Mouse (Mus musculus) liver, embryonic 16.5 days (tissue): ENCODE data around the gene Tfap2e. TPM values are rescaled to one million over a fixed set of nuclear protein-coding genes. Genes with fewer than 3 reads are reported as not detected.
A peak's percentile ranks its signal among the peaks of the same experiment; 100 is the strongest.

Source experiments
- ATAC-seq: fragments of 200-750 bp; cut with Nextera tagmentation; 2 replicates; pipeline ENCODE4 v1.8.0; 2017; ENCODE audit warnings: low read depth, mild to moderate bottlenecking, moderate number of reproducible peaks, moderate library complexity
- H3K27ac ChIP-seq: fragments of 300-500 bp; sonication (generic); 2 replicates; pipeline ENCODE4 v1.5.1; 2014; ENCODE audit warnings: mild to moderate bottlenecking, low read length
- H3K27me3 ChIP-seq: fragments of 300-500 bp; sonication (generic); 2 replicates; pipeline ENCODE4 v1.6.1; 2014; ENCODE audit warnings: low read depth, low read length, mixed read lengths; ENCODE audit not compliant: control insufficient read depth, insufficient read depth
- H3K36me3 ChIP-seq: fragments of 300-500 bp; sonication (generic); 2 replicates; pipeline ENCODE4 v1.6.1; 2014; ENCODE audit warnings: mild to moderate bottlenecking; ENCODE audit not compliant: control insufficient read depth, insufficient read depth
- H3K4me1 ChIP-seq: fragments of 300-500 bp; sonication (generic); 2 replicates; pipeline ENCODE4 v1.6.1; 2014; ENCODE audit warnings: low read depth, low read length, mixed read lengths; ENCODE audit not compliant: control insufficient read depth
- H3K4me2 ChIP-seq: fragments of 300-500 bp; sonication (generic); 2 replicates; pipeline ENCODE4 v1.6.1; 2014; ENCODE audit warnings: low read depth, low read length, mixed read lengths
- H3K4me3 ChIP-seq: fragments of 300-500 bp; sonication (generic); 2 replicates; pipeline ENCODE4 v1.5.1; 2014; ENCODE audit warnings: low read depth, mild to moderate bottlenecking, low read length
- H3K9ac ChIP-seq: fragments of 300-500 bp; sonication (generic); 2 replicates; pipeline ENCODE4 v1.6.1; 2014; ENCODE audit warnings: low read depth, low read length
- H3K9me3 ChIP-seq: fragments of 300-500 bp; sonication (generic); replicated peaks from 2 replicates; pipeline ENCODE4 v1.6.1; 2016; ENCODE audit warnings: low read length; ENCODE audit not compliant: control insufficient read depth
- WGBS: fragments of 180-500 bp; shearing (Covaris S2); extraction: QIAGEN DNeasy Blood & Tissue Kit; methylation state at CpG from one replicate; pipeline ENCODE4 v1.1.7; 2014; ENCODE audit not compliant: insufficient replicate concordance; 5-methylcytosine and 5-hydroxymethylcytosine counted together
- polyA plus RNA-seq: library from polyadenylated mRNA; unstranded; fragments of >200 nt; fragmentation: Nextera tagmentation; extraction: Ambion mirVana; gene quantifications from 2 replicates; pipeline ENCODE4 v1.2.1, GENCODE M21; 2015

Gene Tfap2e
- polyA plus RNA-seq, 1 experiment from 2014 or later: not detected

GRCm38 (mm10) chr4:126753268-126754230, 17.5 kb upstream of the Tfap2e start, which contains the start of the genes Ncdn and AU040320:
Ncdn (minus strand) TSS chr4:126753438.
AU040320 (plus strand) TSS chr4:126753544.
- H3K4me1 ChIP-seq: peaks cover 15% of the 10 kb centered on the region
- no peaks in the 10 kb centered on the region; the same call in 1 of the 2 replicates for H3K36me3 ChIP-seq
- H3K27ac ChIP-seq: peak within 1 kb of the TSS; percentile 88
- peak within 1 kb of the TSS; percentile 92 for H3K4me3 ChIP-seq
- peak within 1 kb of the TSS; percentile 88 for H3K4me2 ChIP-seq
- no peaks in the 10 kb centered on the region for H3K9me3 ChIP-seq
- peak; percentile 99 for ATAC-seq
- H3K9ac ChIP-seq: peak within 1 kb of the TSS; percentile 95
- H3K27me3 ChIP-seq: no peaks in the 10 kb centered on the region
- WGBS: under 1% methylated on average over 68 of the region's 71 CpGs

- H3K27me3 ChIP-seq: no peaks in the 10 kb centered on the region
- peak overlapping the region; percentile 88 for H3K4me2 ChIP-seq
- peaks cover 15% of the 10 kb centered on the region for H3K4me1 ChIP-seq
- WGBS: under 1% methylated on average over 23 of the region's 23 CpGs
- H3K9me3 ChIP-seq: no peaks in the 10 kb centered on the region
- H3K36me3 ChIP-seq: no peaks in the 10 kb centered on the region; the same call in 1 of the 2 replicates
- no peak for ATAC-seq
- no peak overlapping the region for H3K27ac ChIP-seq
- H3K9ac ChIP-seq: peak overlapping the region; percentile 95
- peak overlapping the region; percentile 92 for H3K4me3 ChIP-seq
Observed at GRCm38 (mm10) chr4:126752608-126753141, 16.6 kb upstream of the Tfap2e start.

- Histone ChIP-seq H3K4me3 (peak overlapping the region; percentile 92), H3K36me3 (no peaks in the 10 kb centered on the region; the same call in 1 of the 2 replicates), H3K27me3 (no peaks in the 10 kb centered on the region), H3K4me1 (peaks cover 15% of the 10 kb centered on the region), H3K27ac (no peak overlapping the region), H3K9me3 (no peaks in the 10 kb centered on the region), H3K4me2 (peak overlapping the region; percentile 88), H3K9ac (peak overlapping the region; percentile 95)
- 17% methylated on average over 13 of the region's 13 CpGs for WGBS
- ATAC-seq: no peak
Observed at GRCm38 (mm10) chr4:126752024-126752607, 16.1 kb upstream of the Tfap2e start.

GRCm38 (mm10) chr4:126751556-126752023, 15.6 kb upstream of the Tfap2e start:
- no peak for ATAC-seq
- no peaks in the 10 kb centered on the region for H3K9me3 ChIP-seq
- no peak overlapping the region for H3K4me2 ChIP-seq
- H3K27me3 ChIP-seq: no peaks in the 10 kb centered on the region
- peaks cover 15% of the 10 kb centered on the region for H3K4me1 ChIP-seq
- no peak overlapping the region for H3K4me3 ChIP-seq
- no peak overlapping the region for H3K9ac ChIP-seq
- 81% methylated on average over 10 of the region's 10 CpGs for WGBS
- H3K36me3 ChIP-seq: peaks cover 1% of the 10 kb centered on the region; the same call in 1 of the 2 replicates
- no peak overlapping the region for H3K27ac ChIP-seq

- WGBS: 81% methylated on average over 8 of the region's 8 CpGs
- no peaks in the 10 kb centered on the region for H3K9me3 ChIP-seq
- H3K4me1 ChIP-seq: peaks cover 15% of the 10 kb centered on the region
- ATAC-seq: no peak
- H3K9ac ChIP-seq: no peak overlapping the region
- peaks cover 3% of the 10 kb centered on the region; the same call in 1 of the 2 replicates for H3K36me3 ChIP-seq
- no peak overlapping the region for H3K27ac ChIP-seq
- H3K4me2 ChIP-seq: no peak overlapping the region
- no peak overlapping the region for H3K4me3 ChIP-seq
- H3K27me3 ChIP-seq: no peaks in the 10 kb centered on the region
Observed at GRCm38 (mm10) chr4:126750863-126751555, 15.0 kb upstream of the Tfap2e start.

GRCm38 (mm10) chr4:126750046-126750683, 14.1 kb upstream of the Tfap2e start:
- H3K4me1 ChIP-seq: peaks cover 15% of the 10 kb centered on the region
- no peak overlapping the region for H3K27ac ChIP-seq
- no peak overlapping the region for H3K9ac ChIP-seq
- 83% methylated on average over 26 of the region's 26 CpGs for WGBS
- H3K36me3 ChIP-seq: peaks cover 3% of the 10 kb centered on the region; the same call in 1 of the 2 replicates
- ATAC-seq: no peak
- H3K27me3 ChIP-seq: no peaks in the 10 kb centered on the region
- H3K4me2 ChIP-seq: no peak overlapping the region
- H3K4me3 ChIP-seq: no peak overlapping the region
- H3K9me3 ChIP-seq: no peaks in the 10 kb centered on the region

GRCm38 (mm10) chr4:126749553-126749952, 13.5 kb upstream of the Tfap2e start:
- no peak overlapping the region for H3K27ac ChIP-seq
- no peaks in the 10 kb centered on the region for H3K27me3 ChIP-seq
- no peak overlapping the region for H3K4me3 ChIP-seq
- peaks cover 3% of the 10 kb centered on the region; the same call in 1 of the 2 replicates for H3K36me3 ChIP-seq
- H3K4me2 ChIP-seq: no peak overlapping the region
- no peak overlapping the region for H3K9ac ChIP-seq
- WGBS: 81% methylated on average over 11 of the region's 11 CpGs
- ATAC-seq: no peak
- H3K4me1 ChIP-seq: peaks cover 15% of the 10 kb centered on the region
- no peaks in the 10 kb centered on the region for H3K9me3 ChIP-seq

- peaks cover 10% of the 10 kb centered on the region for H3K4me1 ChIP-seq
- no peak overlapping the region for H3K4me3 ChIP-seq
- peaks cover 3% of the 10 kb centered on the region; the same call in 1 of the 2 replicates for H3K36me3 ChIP-seq
- H3K4me2 ChIP-seq: no peak overlapping the region
- no peak for ATAC-seq
- H3K27ac ChIP-seq: no peak overlapping the region
- no peaks in the 10 kb centered on the region for H3K27me3 ChIP-seq
- WGBS: 79% methylated on average over 8 of the region's 8 CpGs
- no peaks in the 10 kb centered on the region for H3K9me3 ChIP-seq
- H3K9ac ChIP-seq: no peak overlapping the region
Observed at GRCm38 (mm10) chr4:126748381-126748780, 12.3 kb upstream of the Tfap2e start.
